Mouse (Mus musculus) lung, postnatal 4 days (tissue): ENCODE data around the gene Angel2.
"Not testable (repeated sequence)": the region's sequence is repeated elsewhere in the genome, so short reads cannot be mapped to it uniquely, and the experiment has no call there.

Experiments used
- DNase-seq, 2 experiments: peaks; one replicate each; pipeline ENCODE4 v3.0.0; 2021

The Angel2 gene

DNA sequence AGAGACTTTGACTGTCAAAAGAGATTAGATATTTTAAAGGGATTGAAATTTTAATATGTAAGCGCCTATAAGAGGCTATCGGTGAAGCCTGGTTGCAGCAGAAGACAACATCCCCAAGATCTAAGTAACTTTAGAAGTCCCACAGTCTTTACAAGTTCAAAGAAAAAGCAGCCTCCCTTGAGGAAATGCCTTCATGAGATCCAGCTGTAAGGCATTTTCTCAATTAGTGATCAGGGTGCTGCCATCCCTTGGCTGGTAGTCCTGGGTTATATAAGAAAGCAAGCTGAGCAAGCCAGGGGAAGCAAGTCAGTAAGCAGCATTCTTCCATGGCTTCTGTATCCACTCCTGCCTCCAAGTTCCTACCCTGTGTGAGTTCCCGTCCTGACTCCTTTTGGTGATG, at the start of gene Angel2:
Angel2 (plus strand) TSS at position 301 of the 400 bp plus-strand sequence.
- DNase-seq = not testable (repeated sequence)

- DNase-seq = no peak
Observed at GRCm38 (mm10) chr1:190875751-190876150, 49.2 kb upstream of the Angel2 start.

DNA sequence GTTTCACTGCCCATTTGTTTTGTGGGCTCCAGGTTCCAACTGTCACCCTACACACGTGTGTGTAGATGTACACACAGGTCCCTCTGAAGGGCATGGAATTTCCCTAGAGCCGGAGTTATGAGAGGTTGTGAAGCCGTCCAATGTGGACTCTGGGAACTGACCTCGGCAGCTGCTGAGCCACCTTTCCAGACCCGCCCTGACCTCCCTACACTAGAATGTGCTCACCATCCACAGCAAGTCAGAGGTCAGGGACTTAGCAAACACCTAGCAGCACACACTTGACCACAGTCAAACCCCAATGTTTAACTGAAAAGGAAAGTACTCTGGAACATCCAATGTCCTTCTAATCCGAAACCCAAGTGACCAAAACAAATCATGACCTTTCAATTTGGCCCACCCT, 44.3 kb upstream of the Angel2 start:
- DNase-seq = no peak

DNA sequence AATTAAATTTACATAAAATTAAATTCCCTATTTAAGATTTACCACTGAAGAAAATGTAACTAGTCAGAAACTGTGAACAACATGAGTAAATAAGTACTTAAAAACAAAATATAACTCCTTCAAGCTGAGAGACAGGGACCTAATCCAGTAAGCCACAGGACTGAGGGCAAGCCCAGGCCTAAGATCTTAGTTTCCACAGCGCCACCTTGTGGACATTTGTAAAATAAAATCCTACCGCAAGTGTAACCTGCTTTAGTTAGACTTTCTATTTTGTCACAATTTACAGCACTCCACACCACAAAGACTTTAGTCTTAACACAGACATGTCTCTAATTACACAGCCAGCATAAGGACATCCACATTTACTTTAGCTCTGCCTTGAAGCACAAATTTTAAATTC, 43.5 kb upstream of the Angel2 start:
- DNase-seq = peak in 1 of 2 experiments; percentile 69

GRCm38 (mm10) chr1:190886014-190886413, 38.9 kb upstream of the Angel2 start:
- peak in 1 of 2 experiments; percentile 33 for DNase-seq

DNA sequence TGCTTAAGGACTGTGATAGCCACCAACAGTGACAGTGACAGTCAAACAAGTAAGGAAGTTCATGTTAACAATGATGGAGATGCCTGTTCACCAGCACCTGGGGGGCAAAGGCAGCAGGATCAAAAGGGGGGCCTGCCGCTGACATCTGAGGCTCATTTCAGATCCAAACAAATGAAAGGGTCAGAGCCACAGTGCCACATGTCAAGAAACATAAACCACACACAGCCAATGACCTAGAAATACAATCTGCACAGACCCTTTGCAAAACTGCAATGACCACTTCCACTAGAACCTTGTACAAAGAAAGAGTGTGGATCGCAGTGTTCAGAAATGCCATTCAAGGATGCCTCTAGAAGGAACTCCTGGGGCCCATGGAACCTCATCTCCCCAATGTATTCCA, 36.9 kb upstream of the Angel2 start:
- DNase-seq = no peak

- DNase-seq = no peak
Observed at GRCm38 (mm10) chr1:190888646-190889045, 36.3 kb upstream of the Angel2 start.

DNA sequence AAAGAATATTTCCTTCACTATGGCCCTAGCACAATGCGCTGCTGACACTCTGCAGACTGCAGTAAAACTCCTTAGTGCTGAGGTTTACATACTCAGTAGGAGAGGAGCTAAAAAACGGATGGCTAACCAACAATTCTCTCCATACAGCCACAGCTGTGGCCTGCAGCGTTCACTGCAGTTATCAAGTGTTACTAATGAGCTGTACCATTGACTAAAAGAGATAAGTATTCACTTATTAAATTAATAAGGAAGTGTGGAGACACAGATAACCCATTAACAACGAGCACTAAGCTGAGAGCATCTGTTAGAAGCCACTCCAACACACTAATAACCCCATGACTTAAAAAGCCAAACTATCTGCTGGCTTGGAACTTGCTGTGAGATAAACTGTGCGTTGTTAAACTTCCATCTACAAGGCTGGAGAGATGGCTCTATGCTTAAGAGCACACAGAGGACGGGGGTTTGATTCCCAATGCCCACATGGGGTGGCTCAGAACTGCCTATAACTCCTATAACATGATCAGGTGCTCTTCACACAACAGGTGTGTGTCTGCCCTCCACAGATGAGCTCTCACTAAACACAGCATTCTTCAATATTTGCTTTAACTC, 31.2 kb upstream of the Angel2 start:
- DNase-seq = no peak

- no peak for DNase-seq
Observed at GRCm38 (mm10) chr1:190898186-190898585, 26.7 kb upstream of the Angel2 start.

GRCm38 (mm10) chr1:190898899-190899575, 25.9 kb upstream of the Angel2 start:
- DNase-seq = peak; percentile 71 to 87

DNA sequence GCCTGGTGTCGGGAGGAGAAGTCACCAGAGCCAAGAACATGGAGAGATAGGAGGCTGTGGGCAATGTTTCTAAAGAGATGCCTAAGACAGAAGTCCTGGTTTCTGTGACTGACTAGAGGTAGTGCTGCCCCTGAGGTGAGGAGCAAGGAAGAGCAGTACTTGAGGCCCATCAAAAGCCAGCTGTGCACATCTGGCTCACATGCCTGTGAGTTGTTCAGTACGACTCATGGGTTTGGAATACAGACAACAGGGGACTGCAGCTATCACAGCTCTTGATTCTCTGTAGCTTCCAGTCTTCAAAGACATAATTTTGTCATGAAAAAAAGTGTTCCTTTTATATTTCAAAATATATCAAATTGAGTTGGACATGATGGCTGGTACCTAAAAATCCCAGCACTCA, 23.8 kb upstream of the Angel2 start:
- DNase-seq = no peak

- no peak for DNase-seq
Observed at GRCm38 (mm10) chr1:190904136-190904535, 20.8 kb upstream of the Angel2 start.

DNA sequence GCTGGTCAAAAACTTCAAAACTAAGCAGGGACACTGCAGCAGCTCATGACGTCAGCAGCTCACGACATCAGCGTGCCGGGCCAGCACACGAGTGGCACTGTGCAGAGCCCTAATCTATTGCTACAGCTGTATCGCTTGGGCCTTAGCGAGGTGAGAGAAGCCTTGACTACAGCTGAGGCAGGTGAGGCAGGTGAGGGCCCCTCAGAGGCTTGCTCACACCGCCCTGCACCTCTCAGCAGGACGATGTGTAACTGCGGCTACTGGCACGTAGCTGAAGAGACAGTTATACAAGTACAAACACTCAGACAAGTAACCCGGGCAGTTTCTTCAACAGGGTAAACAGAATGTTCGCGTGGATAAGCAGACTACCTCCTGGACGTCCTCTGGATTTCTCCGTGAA, 20.2 kb upstream of the Angel2 start:
- peak in 1 of 2 experiments; percentile 48 for DNase-seq

- no peak for DNase-seq
Observed at GRCm38 (mm10) chr1:190910836-190911235, 14.1 kb upstream of the Angel2 start.

DNA sequence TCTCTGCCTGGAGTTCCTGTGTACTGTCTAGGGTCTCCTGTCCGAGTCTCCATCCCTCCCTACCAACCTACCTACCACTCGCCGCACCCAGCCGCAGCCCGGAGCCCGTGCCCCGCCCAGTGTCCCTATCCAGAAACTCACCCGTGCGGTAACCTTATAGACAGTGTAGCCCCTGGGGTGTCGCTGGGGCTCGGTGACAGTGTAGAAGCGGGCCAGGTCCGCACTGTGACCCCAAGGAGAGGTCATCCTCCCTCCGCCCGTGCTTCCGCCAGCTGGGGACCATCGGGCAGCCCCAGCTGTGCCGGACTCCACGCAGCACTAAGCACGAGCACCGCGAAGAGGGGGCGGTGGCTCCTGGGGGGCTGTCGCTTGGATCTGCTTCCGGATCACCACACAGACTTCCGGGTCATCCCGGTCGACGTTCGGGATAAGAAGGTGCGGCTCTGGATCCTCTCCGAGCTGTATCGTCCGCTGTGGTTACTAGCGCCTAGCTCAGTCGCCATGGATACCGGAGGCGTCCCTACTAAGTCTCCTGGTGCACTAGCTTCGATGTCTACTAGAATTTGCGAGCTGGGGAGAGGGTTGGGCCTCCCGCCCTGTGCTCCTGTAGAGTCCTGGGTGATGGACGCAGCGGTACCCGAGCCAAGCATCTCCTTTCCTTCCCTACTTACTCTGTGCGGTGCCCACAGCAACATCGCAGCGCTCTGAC, 13.3 kb upstream of the Angel2 start, which contains the start of gene Rps6kc1:
Rps6kc1 (minus strand) TSS at position 356 of the 709 bp plus-strand sequence.
- peak; percentile 86 to 88 for DNase-seq

DNA sequence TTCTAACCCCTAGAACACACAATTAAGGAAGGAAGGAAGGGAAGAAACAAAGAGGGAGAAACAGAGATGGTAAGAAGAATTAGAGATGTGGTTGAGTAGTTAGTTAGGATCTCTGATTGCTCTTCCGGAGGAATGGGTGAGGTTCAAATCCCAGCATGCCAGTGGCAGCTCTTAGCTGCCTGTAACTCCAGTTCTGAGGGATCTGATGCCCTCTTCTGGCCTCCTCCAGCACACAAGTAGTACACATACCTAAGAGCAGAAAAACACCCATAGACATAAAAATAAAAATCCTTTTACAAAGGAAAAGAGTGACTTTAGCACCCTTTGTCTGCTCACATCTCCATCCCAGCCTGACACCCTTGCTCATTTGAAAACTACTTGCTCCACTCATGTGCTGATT, 12.3 kb upstream of the Angel2 start:
- no peak for DNase-seq

DNA sequence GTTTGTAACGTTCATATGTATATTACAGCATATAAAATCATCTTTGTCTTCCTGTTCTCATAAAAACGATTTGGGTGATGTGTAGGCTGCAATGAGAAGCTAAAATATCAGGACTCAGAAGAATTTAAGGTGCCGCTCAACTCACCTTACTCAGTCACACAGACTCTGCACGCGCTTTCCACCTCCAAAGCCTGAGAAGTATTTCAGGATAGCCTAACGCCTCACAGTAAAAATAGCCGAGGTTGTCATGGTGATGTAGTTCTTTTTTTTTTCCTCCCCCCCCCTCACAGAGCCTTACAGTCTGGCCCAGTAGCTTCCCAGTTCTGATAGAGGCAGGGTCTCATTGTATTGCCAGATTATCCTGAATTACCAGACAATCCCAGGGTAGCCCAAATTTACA, 6.0 kb upstream of the Angel2 start:
- DNase-seq = no peak

GRCm38 (mm10) chr1:190919725-190920469, 5.0 kb upstream of the Angel2 start:
- no peak for DNase-seq

DNA sequence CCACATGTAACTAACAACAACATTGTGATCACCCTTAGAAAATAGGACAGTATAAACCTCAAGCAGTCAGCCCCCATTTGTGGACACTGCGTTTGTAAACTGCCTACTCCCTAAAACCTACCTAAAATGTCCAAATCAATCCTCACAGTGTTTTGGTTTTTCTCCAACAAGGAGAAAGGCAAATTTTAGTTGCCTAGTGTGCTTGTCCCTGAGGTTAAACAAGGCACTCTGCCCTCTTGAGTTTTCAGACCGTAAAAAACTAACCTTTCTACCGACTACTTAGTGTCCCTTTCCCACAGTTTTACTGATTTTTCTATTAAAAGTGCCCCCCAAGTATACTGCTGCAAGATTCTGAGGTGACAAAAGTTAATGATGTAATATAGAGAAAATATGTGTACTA, 2.4 kb downstream of the Angel2 start:
- DNase-seq = no peak

- peak; percentile 21 to 27 for DNase-seq
Observed at GRCm38 (mm10) chr1:190927751-190928369, 2.9 kb downstream of the Angel2 start.

DNA sequence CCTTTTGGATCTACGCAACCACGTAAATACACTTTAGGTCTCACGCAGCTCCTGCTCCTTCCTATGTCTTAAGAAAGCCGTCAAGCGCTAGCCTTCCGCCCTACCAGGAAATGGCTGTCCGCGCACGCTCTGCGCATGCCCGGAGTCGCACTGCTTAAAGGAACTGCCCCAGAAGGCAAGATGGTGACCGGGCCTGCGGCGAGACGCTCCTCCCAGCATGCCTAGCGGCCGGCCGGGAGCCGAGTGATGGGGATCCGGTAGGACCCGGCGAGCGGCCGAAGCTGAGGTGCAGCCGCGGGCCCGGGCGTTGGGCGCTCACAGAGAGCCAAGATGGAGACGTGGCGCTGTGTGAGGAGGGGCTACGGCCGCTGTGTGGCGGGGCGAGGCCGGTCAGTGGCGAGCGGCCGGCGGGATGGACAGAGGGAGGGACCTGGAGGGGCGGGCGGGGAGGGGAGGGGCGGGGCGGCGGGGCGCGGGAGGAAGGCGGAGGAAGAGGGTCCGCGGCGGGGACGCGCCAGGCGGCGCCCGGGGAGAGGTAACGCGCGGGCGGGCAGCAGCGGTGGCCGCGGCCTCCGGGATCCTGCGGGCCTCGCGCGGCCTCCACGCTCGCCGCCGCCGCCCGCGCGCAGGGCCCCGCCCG, 3.6 kb downstream of the Angel2 start:
- peak; percentile 98 to 99 for DNase-seq

GRCm38 (mm10) chr1:190929010-190929695, 4.2 kb downstream of the Angel2 start:
- peak in 1 of 2 experiments; percentile 63 for DNase-seq
